Mouse (Mus musculus) midbrain, embryonic 10.5 days (tissue): ENCODE results near the gene Fcor. TPM values are rescaled to one million over a fixed set of nuclear protein-coding genes. Genes with fewer than 3 reads are reported as not detected.

Source experiments
- DNase-seq: peaks from one replicate; pipeline ENCODE4 v3.0.0-alpha.2; 2017; ENCODE audit warnings: low spot score
- H3K27ac ChIP-seq: fragments of 300-500 bp; sonication (generic); replicated peaks from 2 replicates; pipeline ENCODE4 v1.5.1; 2016; ENCODE audit warnings: mild to moderate bottlenecking
- H3K27me3 ChIP-seq: fragments of 300-500 bp; sonication (generic); 2 replicates; pipeline ENCODE4 v1.6.1; 2016; ENCODE audit warnings: low read depth, mild to moderate bottlenecking; ENCODE audit not compliant: poor library complexity, severe bottlenecking
- H3K36me3 ChIP-seq: fragments of 300-500 bp; sonication (generic); 2 replicates; pipeline ENCODE4 v1.6.1; 2016; ENCODE audit warnings: mild to moderate bottlenecking, moderate library complexity
- H3K4me1 ChIP-seq: fragments of 300-500 bp; sonication (generic); 2 replicates; pipeline ENCODE4 v1.6.1; 2016
- H3K4me3 ChIP-seq: fragments of 300-500 bp; sonication (generic); 2 replicates; pipeline ENCODE4 v1.5.1; 2016; ENCODE audit warnings: mild to moderate bottlenecking, moderate library complexity
- H3K9me3 ChIP-seq: fragments of 300-500 bp; sonication (generic); replicated peaks from 2 replicates; pipeline ENCODE4 v1.6.1; 2016; ENCODE audit warnings: mild to moderate bottlenecking
- WGBS: fragments of 180-500 bp; shearing (Covaris S2); methylation state at CpG from one replicate; pipeline ENCODE4 v1.1.7; 2016; 5-methylcytosine and 5-hydroxymethylcytosine counted together
- polyA plus RNA-seq: library from polyadenylated mRNA; unstranded; fragments of >200 nt; fragmentation: Nextera tagmentation; extraction: Ambion mirVana; gene quantifications from 2 replicates; pipeline ENCODE4 v1.2.1, GENCODE M21; 2016

The Fcor gene
- polyA plus RNA-seq, 1 experiment from 2014 or later: 10.0 TPM

DNA sequence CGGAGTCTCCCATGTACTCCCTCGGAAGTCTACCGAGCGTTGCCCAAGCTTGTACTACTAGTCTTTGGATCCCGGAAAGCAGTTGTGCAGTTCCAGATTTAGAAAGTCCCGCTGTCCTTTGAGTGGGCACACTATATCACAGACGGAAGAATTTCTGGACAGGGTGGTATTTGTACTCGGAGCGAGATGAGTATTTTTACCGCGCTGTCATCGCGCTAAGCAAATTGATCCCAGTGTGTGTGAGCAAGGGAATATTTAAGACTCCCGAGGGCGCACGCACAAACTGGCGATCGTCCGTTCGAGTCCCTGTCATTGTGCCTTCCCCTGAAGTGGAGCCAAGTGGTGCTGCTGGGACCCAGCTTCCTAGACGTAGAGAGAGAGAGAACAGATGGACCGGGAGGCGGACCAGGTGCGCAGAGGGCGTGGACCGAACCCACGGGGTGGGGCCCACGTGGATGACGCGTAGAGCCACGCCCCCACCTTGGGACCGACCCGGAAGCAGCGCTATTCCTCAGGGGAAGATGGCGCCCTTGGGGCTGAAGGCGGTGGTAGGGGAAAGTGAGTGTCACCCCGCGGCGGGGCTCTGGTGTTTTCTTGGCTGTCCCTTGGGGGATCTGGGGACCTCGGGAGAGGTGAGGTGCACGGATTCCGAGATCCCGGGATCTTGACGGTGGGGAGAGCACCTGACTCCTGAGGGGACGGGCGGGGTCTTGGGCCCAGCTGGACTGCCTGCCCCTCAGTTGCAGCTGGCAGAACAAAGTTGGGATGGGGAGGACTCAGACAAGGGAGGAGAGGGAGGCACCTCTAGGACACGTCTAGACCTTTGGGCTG lies 41.3 kb downstream of the Fcor start, which contains the start of gene Stxbp2:
TSS of gene Stxbp2 (plus strand) at position 309 of the 831 bp plus-strand sequence.
- Histone ChIP-seq H3K27ac (peak within 1 kb of the TSS; percentile 77), H3K4me1 (peaks cover 13% of the 10 kb centered on the region), H3K4me3 (peak within 1 kb of the TSS; percentile 67), H3K9me3 (no peaks in the 10 kb centered on the region), H3K36me3 (peaks cover 1% of the 10 kb centered on the region; the same call in 1 of the 2 replicates), H3K27me3 (peaks cover 17% of the 10 kb centered on the region)
- WGBS: 6% methylated on average over 47 of the region's 47 CpGs
- peak; percentile 48 for DNase-seq

GRCm38 (mm10) chr8:3628014-3628413 lies 44.1 kb downstream of the Fcor start:
- 28% methylated on average over 5 of the region's 5 CpGs for WGBS
- H3K27me3 ChIP-seq: peaks cover 17% of the 10 kb centered on the region
- H3K9me3 ChIP-seq: no peaks in the 10 kb centered on the region
- H3K27ac ChIP-seq: no peak overlapping the region
- H3K36me3 ChIP-seq: no peaks in the 10 kb centered on the region; the same call in 1 of the 2 replicates
- DNase-seq: no peak
- peaks cover 13% of the 10 kb centered on the region for H3K4me1 ChIP-seq
- no peak overlapping the region for H3K4me3 ChIP-seq

DNA sequence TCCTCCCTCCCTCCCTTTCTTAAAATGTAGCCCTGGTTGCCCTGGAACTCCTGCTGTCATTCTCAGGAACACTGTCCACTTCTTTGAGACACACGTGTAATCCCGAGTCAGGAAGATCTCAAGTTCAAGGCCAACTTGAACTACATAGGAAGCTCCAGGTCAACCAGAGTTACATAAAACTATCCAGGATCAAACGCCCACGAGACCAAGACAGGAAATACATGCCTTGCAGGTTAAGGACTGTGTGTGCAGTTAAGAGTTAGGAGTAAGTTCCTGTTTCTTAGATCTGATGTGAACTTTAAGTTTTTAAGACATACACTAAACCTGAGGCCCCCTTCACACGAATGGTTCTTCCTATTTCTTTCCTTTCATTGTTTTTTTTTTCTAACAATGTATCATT lies 45.2 kb downstream of the Fcor start:
- 69% methylated on average over 5 of the region's 5 CpGs for WGBS
- Histone ChIP-seq H3K4me3 (no peak overlapping the region), H3K27ac (no peak overlapping the region), H3K4me1 (peaks cover 18% of the 10 kb centered on the region), H3K36me3 (no peaks in the 10 kb centered on the region; the same call in 1 of the 2 replicates), H3K9me3 (no peaks in the 10 kb centered on the region), H3K27me3 (peaks cover 17% of the 10 kb centered on the region)
- DNase-seq: no peak

DNA sequence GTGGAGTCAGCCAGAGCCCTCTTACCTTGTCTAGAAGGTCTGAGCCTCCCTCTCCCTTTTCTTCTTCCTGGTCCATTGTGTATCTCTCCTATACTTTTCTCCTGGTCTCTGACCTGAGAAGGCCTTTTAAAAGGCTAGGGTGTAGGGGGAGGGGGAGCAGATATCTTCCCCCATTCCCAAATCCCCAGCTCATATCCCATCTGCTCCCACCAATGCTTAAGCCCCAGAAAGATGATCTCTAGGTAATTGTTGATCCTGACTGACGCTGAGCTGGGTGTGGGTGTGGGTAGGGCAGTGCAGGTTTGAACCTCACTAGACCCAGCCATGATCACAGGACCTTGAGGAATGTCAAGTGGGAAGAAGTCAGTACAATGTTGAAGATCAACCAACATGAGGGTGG lies 46.7 kb downstream of the Fcor start, which contains the start of gene Pcp2:
TSS of gene Pcp2 (minus strand) at position 101 of the 400 bp plus-strand sequence.
- Histone ChIP-seq H3K9me3 (no peaks in the 10 kb centered on the region), H3K4me3 (no peak within 1 kb of the TSS), H3K4me1 (peaks cover 10% of the 10 kb centered on the region), H3K27ac (no peak within 1 kb of the TSS), H3K27me3 (peaks cover 17% of the 10 kb centered on the region), H3K36me3 (no peaks in the 10 kb centered on the region; the same call in 1 of the 2 replicates)
- DNase-seq: no peak
- 67% methylated on average over 1 of the region's 1 CpGs for WGBS

- Histone ChIP-seq H3K27ac (0 out of 2 replicates have a peak overlapping the region, but pooled peaks have one; percentile 82), H3K36me3 (peaks cover 18% of the 10 kb centered on the region), H3K4me1 (peaks cover 20% of the 10 kb centered on the region), H3K9me3 (no peaks in the 10 kb centered on the region), H3K27me3 (no peaks in the 10 kb centered on the region), H3K4me3 (peak overlapping the region; percentile 75)
- no peak for DNase-seq
- 77% methylated on average over 8 of the region's 8 CpGs for WGBS
These were observed 50.0 kb downstream of the Fcor start for GRCm38 (mm10) chr8:3622119-3622518.

DNA sequence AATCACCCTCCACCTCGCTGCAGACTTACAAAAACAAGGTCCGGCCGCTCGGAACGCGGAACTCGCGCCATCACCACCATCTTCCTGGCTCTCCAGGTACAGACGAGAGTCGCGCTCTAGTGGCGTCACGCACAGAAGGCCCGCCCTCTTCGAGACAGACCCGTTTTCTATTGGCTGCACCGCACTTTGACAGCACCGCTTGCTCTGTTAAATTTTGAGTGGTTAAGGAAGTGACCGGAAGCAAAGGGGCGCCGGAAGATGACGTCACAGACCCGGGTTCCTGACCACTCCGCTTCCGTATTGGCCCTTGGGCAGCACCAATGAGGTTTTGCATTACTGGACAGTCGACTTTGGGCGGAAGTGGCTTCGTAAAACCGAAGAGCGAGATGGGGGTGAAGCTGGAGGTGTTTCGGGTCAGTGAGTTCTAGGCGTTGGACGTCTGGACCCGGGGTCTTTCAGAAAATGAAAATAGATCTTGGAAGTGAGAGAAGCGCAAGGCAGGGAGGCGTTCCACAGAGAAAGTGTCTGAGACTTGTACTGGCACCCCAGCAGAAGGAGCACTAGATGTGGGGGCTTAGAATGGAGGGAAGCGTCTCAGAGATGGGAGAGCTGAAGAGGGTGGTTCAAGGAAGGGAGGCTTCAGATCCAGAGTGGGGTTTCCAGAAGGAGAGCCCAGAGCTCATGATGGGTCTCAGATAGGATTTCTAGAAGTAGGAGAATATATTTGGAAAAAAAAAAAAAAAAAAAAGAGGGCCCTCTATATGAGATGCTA lies 50.8 kb downstream of the Fcor start, which contains the start of the genes Xab2 and Pet100:
TSS of gene Xab2 (minus strand) at position 118 of the 772 bp plus-strand sequence.
TSS of gene Pet100 (plus strand) at position 350 of the 772 bp plus-strand sequence.
- Histone ChIP-seq H3K36me3 (peaks cover 24% of the 10 kb centered on the region), H3K9me3 (no peaks in the 10 kb centered on the region), H3K27me3 (no peaks in the 10 kb centered on the region), H3K4me3 (peak within 1 kb of the TSS; percentile 75), H3K4me1 (peaks cover 20% of the 10 kb centered on the region), H3K27ac (peak within 1 kb of the TSS; percentile 82)
- DNase-seq: peak; percentile 100
- WGBS: under 1% methylated on average over 37 of the region's 37 CpGs

Other genes with a start within 250 kb of the Fcor start
- 4.5 and 4.8 TPM in 2 replicates for gene Pex11g, start 204.7 kb downstream of the Fcor start, polyA plus RNA-seq
- gene Tex45, start 201.5 kb downstream of the Fcor start, polyA plus RNA-seq: not detected in 2 replicates
- 69.4 and 80.0 TPM in 2 replicates for gene Zfp358, start 179.2 kb downstream of the Fcor start, polyA plus RNA-seq
- 62.0 and 69.6 TPM in 2 replicates for gene Mcoln1, start 171.9 kb downstream of the Fcor start, polyA plus RNA-seq
- gene Pnpla6, start 157.0 kb downstream of the Fcor start, polyA plus RNA-seq: 20.0 and 22.2 TPM in 2 replicates
- 9.8 and 11.2 TPM in 2 replicates for gene C330021F23Rik, start 104.4 kb downstream of the Fcor start, polyA plus RNA-seq
- gene Camsap3, start 85.1 kb downstream of the Fcor start, polyA plus RNA-seq: 10.4 and 14.3 TPM in 2 replicates
- 76.5 and 77.0 TPM in 2 replicates for gene Xab2, start 51.0 kb downstream of the Fcor start, polyA plus RNA-seq
- 94.0 and 97.3 TPM in 2 replicates for gene Pet100, start 50.8 kb downstream of the Fcor start, polyA plus RNA-seq
- 0.22 and 0.27 TPM in 2 replicates for gene Pcp2, start 46.8 kb downstream of the Fcor start, polyA plus RNA-seq
- 30.3 and 35.4 TPM in 2 replicates for gene Stxbp2, start 41.4 kb downstream of the Fcor start, polyA plus RNA-seq
- 0.20 and 0.21 TPM in 2 replicates for gene Retn, start 16.6 kb downstream of the Fcor start, polyA plus RNA-seq
- gene Mcemp1, start 6.6 kb downstream of the Fcor start, polyA plus RNA-seq: 0.07 and 0.15 TPM in 2 replicates
- 47.2 and 48.8 TPM in 2 replicates for gene Trappc5, start 3.9 kb upstream of the Fcor start, polyA plus RNA-seq
- 0.11 and 0.22 TPM in 2 replicates for gene Fcer2a, start 21.8 kb upstream of the Fcor start, polyA plus RNA-seq
- gene Clec4g, start 48.3 kb upstream of the Fcor start, polyA plus RNA-seq: 0.09 and 0.26 TPM in 2 replicates
- gene Cd209a, start 76.6 kb upstream of the Fcor start, polyA plus RNA-seq: not detected in 2 replicates
- not detected in 2 replicates for gene Cd209e, start 181.9 kb upstream of the Fcor start, polyA plus RNA-seq
- gene Cd209d, start 206.2 kb upstream of the Fcor start, polyA plus RNA-seq: not detected in 2 replicates